Mouse (Mus musculus): ENCODE measurements around the gene Rab8a.

Gene Rab8a

DNA sequence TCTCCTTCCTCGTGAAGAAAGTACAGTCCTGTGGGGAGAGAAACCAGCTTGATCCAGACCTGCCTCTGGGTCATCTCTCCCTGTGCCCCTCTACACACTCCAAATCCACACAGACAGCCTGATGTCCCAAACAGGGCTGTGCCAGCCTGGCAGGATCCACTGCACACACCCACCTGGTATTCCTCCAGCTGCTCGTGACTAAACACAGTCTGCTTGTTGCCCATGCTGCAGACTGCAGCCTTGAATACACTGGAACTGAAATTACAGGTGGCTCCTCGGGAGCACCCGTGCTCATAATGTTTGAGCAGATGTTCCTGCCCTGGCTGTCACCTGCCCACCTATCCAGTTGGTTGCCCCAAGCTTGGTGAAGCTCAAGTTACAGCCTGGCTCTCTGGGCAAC, 51.8 kb downstream of the Rab8a start, which contains the start of gene Cib3:
TSS of gene Cib3 (minus strand) at position 87 of the 400 bp plus-strand sequence.
- no peak for DNase-seq (ENCODE audit: low spot score)

GRCm38 (mm10) chr8:72213536-72213935, 52.5 kb downstream of the Rab8a start, which contains the start of gene Gm11034:
Gene Gm11034 (minus strand): TSS chr8:72213636.
- no peak for DNase-seq (ENCODE audit: low spot score)

GRCm38 (mm10) chr8:72215060-72215459, 54.1 kb downstream of the Rab8a start:
- DNase-seq (ENCODE audit: low spot score): no peak

GRCm38 (mm10) chr8:72215871-72216270, 54.9 kb downstream of the Rab8a start:
- no peak for DNase-seq (ENCODE audit: low spot score)

DNA sequence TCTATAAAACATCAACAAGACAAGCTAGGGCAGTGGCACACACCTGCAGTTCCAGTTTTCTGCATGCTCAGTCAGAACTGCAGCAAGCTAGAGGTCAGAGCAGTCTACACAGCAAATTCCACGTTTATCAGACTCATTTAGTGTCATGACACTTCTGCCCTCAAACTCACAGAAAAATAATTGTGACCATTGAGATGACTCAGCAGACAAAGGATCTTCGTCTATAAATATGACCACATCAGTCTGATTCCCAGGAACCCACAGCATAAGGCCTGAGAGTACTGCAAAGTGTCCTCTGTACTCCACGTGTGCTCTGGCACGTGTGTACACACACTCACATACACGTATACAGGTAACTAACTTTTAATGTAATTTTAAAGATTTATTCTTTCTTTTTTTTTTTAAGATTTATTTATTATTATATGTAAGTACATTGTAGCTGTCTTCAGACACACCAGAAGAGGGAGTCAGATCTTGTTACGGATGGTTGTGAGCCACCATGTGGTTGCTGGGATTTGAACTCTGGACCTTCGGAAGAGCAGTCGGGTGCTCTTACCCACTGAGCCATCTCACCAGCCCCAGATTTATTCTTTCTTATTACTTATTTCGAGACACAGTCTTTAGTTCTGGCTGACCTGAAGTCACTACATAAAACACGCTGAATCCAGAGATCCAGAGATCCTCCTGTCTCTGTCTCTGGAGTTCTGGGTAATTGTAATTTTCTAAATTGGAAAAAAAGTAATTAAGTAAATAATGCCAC, 58.0 kb downstream of the Rab8a start:
- no peak for DNase-seq (ENCODE audit: low spot score)

DNA sequence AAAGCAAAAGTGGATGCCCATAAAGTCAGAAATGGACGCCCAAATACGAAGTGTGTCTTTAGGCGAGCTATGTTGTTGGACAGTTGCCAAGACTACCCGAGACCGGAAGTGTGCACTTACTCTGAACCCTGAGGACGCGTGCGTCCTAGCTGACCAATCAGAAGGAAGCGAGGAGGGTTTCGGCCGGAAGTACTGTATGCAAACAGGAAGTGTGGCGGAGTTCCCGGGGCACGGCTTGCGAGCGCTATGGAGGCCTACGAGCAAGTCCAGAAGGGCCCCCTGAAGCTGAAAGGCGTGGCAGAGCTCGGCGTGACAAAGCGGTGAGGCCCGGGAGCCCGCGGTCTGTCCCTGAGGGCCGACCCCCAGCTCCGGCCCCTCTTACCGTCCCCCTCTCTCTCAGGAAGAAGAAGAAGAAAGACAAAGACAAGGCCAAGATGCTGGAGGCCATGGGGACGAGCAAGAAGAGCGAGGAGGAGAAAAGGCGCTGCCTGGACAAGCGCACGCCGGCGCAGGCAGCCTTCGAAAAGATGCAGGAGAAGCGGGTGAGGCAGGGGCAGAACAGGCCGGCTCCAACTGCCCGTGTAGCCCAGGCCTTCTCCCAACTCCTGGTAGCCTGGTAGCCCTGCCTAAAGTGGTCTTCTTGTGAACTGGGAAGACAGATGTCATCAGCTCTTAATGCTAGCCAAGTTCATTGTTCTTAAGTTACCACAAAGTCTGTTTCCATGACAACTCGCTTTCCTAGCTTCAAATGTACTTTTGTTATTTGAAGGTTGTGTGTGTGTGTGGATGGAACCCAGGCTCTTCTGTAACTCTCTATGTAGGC, 58.8 kb downstream of the Rab8a start, which contains the start of gene Fam32a:
TSS of gene Fam32a (plus strand) at position 190 of the 823 bp plus-strand sequence.
- DNase-seq (ENCODE audit: low spot score): peak; percentile 96

DNA sequence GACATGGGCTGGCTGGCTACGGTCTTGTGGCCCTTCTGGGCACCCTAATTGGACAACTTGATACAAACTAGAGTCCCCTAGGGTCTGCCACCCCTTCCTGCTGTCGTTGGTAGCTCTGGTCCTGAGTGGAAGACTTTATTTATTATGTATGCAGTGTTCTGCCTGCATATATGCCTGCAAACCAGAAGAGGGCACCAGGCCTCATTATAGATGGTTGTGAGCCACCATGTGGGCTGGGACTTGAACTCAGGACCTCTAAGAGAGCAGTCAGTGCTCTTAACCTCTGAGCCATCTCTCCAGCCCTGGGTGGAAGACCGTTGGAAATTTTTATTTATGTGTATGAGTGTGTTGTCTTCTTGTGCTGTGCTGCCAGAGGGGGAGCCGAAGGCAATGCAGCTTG, 59.8 kb downstream of the Rab8a start:
- DNase-seq (ENCODE audit: low spot score): no peak

DNA sequence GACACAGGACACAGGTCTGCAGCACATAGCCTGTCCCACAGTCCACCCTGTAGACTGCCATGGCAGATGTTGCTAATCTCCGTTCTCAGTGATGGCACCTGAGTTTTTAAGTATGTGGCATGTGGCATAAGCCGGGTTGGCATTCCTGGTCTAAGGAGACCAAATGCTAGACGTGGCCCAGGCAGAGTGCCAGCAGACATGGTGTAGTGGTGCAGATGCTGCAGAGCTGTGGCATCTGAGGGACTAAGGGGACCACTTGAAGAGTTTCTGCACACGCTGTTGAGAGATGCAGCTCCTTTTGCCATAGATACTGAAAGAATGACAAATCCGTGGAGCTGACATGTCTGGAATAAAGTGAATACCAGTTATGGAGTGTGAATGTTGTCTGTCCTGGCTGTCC, 61.7 kb downstream of the Rab8a start:
- no peak for DNase-seq (ENCODE audit: low spot score)
